Mouse (Mus musculus): Measurements from ENCODE around the gene Gm10147.
"Not testable (repeated sequence)": the region's sequence is repeated elsewhere in the genome, so short reads cannot be mapped to it uniquely, and the experiment has no call there.

Gene Gm10147

DNA sequence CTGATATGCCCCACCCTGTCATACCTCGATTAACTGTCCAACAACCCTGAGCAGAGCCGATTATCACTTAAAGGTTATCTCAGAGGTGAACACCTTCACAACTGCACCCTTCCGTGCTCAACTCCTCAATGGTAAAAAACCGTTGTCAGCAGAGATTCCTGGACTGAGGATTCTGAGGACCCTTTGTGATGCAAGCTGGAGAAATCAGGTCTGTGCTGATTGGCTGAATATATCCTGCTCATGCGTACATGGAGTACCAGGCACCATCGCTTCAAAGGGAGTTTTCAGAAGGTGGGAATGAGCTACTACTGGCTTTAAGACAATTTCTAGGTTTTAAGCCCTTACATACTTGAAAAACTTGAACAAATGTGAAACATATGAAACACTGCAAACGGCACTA, at the start of gene Gm10147:
Gene Gm10147 (minus strand): TSS at position 101 of the 400 bp plus-strand sequence.
- not testable (repeated sequence) for DNase-seq
